Mouse (Mus musculus) olfactory bulb, adult 2 months (tissue): ENCODE measurements around the gene Tagap1. TPM values are rescaled to one million over a fixed set of nuclear protein-coding genes. Genes with fewer than 3 reads are reported as not detected.
"Not testable (repeated sequence)": the region's sequence is repeated elsewhere in the genome, so short reads cannot be mapped to it uniquely, and the experiment has no call there.

Experiments used
- H3K27ac ChIP-seq: fragments of 200-500 bp; 2 replicates; pipeline ENCODE4 v1.5.1; 2012; ENCODE audit warnings: low read depth, low read length; ENCODE audit not compliant: insufficient read depth
- H3K4me1 ChIP-seq: fragments of 200-500 bp; 2 replicates; pipeline ENCODE4 v1.6.1; 2012; ENCODE audit warnings: low read length; ENCODE audit not compliant: control insufficient read depth, insufficient read depth
- H3K4me3 ChIP-seq: fragments of 200-500 bp; 2 replicates; pipeline ENCODE4 v1.5.1; 2012; ENCODE audit warnings: mild to moderate bottlenecking, low read depth, low read length, moderate library complexity; ENCODE audit not compliant: insufficient read depth
- WGBS: fragments of 180-500 bp; shearing (Covaris S2); methylation state at CpG from one replicate; pipeline ENCODE4 v1.1.7; 2018; 5-methylcytosine and 5-hydroxymethylcytosine counted together
- polyA plus RNA-seq: library from polyadenylated mRNA; stranded (reverse); fragments of >200 nt; gene quantifications from 2 replicates; pipeline ENCODE4 v1.2.4, GENCODE M21; 2012; ENCODE audit warnings: low replicate concordance; ENCODE audit not compliant: missing spikeins, insufficient read depth, insufficient read length

Gene Tagap1
- not detected in 2 replicates for polyA plus RNA-seq

DNA sequence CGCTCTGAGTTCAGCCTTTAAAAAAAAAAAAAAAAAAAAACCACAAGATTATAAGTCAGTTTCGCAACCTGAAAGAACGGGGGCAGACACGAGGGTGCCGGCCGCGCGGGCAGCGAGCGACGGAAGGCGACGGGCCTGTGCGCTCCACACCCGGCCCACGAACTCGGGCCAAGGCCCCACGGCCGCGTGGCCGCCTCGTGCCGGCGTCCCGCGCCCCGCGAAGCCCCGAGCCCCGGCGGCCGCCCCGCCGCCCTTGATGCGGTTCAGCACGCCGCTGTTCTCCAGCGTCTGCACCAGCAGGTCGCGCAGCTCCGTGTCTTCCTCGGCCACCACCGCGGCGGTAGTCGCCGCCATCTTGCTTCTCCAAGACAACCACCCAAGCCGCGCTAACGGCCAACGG lies at the start of gene Tagap1:
TSS of gene Tagap1 (minus strand) at position 381 of the 400 bp plus-strand sequence.
- under 1% methylated on average over 42 of the region's 51 CpGs for WGBS
- H3K27ac ChIP-seq, H3K4me1 ChIP-seq: not testable (repeated sequence)
- peak within 1 kb of the TSS; percentile 58 for H3K4me3 ChIP-seq

GRCm38 (mm10) chr17:7009901-7010300 lies 48.9 kb upstream of the Tagap1 start:
- 74% methylated on average over 4 of the region's 9 CpGs for WGBS
- not testable (repeated sequence) for H3K4me1 ChIP-seq, H3K4me3 ChIP-seq, H3K27ac ChIP-seq

- not testable (repeated sequence) for H3K4me3 ChIP-seq, H3K27ac ChIP-seq, H3K4me1 ChIP-seq
- no CpG with 5 or more reads among the region's 7 CpGs for WGBS
Measured at GRCm38 (mm10) chr17:7009440-7009839, 48.5 kb upstream of the Tagap1 start.

DNA sequence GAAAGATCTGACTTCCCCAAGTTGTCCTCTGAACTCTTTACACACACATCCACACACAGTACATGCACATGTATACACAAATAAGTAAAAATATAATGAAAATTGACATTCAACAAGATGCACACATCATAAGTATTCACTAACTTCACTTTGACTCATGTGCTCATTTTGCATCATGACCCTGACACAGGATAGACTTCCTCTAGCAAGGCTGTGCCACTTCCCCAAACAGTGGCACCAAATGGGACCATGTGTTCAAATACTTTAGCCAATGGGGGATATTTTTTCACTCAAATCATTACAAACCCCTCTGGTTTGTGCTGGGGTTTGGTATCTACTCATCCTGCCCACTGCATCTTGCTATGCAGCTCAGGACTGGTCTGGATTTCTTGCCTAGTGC lies 47.9 kb upstream of the Tagap1 start:
- not testable (repeated sequence) for H3K27ac ChIP-seq, H3K4me3 ChIP-seq, H3K4me1 ChIP-seq

DNA sequence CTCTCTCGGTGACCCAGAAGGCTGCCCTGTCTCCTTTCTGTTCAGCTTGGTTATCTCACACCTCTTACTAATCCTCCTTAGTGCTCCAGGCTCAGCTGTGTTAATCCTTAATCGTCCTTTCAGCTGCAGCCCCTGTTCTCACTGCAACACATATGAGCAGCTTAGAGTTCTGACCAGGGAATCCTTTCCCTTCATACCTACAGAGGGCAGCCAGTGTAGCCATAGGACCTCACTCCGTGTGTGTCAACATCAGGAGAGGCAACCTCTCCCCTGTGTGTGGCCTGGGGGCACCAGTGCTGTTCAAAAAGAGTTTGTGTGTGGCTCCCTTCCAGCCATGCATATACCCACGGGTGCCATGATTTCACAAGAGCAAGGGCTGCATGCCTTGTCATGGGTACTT lies 44.7 kb upstream of the Tagap1 start:
- WGBS = 61% methylated on average over 3 of the region's 4 CpGs
- not testable (repeated sequence) for H3K4me3 ChIP-seq, H3K27ac ChIP-seq, H3K4me1 ChIP-seq

DNA sequence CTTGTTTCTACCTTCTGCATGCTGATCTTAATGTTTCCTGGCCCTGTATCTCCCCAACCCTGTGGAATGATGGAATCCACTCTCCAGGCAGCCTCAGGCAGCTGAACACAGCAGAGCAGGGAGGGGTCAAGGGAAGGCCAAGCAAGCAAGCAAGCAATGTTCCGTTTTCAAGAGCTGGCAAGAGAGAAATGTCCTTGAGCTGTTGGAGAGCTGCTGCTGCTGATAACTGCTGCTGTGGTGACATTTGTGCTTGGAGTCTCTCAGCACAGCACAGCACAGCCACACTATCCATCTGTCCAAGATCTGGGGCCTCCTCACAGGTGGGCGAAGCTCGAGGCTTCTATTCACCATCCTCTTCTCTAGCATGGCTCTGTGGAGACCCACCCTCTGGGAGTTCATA lies 42.4 kb upstream of the Tagap1 start:
- not testable (repeated sequence) for H3K4me1 ChIP-seq, H3K4me3 ChIP-seq, H3K27ac ChIP-seq
- WGBS = no CpG with 5 or more reads among the region's 3 CpGs

DNA sequence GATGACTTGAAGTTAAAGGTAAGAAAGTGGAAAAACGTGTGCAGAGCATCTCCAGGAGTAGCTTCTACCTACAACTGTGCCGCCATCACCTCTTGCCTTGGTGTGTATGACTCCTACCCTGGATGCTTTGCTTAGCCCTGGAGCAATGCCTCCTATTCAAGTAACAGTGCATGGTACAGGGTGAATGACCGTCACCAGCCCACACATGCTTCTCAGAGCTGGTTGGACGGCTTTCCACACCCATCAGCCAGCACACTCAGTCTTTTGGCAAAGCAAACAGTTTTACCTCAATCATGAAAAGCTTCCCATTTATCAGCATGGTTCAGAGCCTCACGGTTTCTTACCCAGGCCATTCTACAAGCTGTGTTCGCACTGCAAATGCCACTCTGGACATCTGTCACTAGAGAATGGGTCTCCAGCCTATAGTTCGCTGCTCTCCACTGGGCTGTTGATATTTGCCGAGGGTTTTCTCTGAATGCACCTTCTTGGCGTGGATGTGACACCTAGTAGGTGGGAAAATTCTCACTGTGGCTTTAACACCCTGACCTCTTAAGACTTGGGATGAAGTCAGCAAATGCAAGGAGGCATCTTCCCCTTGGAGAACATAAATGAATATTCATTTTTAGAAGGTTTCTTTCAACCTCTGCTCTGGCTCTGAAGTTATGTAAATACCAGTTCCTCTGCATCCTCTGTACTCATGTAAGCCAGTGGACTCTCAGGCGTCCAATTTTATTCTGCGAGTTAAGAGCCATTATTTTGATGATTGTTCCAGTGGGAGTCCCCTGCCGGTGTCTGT lies 41.0 kb upstream of the Tagap1 start:
- not testable (repeated sequence) for H3K27ac ChIP-seq, H3K4me1 ChIP-seq, H3K4me3 ChIP-seq
- WGBS = 79% methylated on average over 9 of the region's 12 CpGs

DNA sequence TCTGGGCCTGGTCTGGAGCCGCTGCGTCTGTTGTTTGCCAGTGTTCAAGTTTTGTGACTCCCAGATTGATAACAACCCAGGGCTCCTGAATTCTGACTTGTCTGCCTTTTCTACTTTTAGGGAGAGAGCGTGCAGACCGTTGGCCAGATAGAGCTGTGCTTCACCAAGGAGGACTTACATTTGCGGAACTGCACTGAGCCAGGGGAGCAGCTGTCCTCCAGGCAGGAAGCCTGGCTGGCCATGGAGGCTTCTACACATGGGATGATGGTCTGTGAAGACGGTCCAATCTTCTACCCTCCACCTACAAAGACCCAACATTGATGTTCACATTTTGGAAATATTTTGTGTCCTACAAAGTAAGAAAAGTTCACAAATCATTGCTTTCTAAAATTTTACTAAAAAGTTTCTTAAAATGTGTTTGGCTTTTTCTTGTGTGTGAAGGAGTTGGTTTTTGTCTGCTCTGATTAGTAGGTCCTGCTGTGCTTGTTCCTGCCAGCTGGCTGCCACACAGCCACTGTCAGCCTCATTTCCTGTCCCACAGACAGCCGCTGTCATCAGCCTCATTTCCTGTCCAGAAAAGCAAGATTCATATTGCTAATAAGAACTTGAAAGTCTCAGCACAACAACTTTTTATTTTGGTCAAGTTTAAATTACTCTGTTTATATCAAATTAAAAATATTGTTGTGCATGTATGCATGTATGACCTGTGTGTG lies 37.0 kb upstream of the Tagap1 start:
- not testable (repeated sequence) for H3K27ac ChIP-seq, H3K4me1 ChIP-seq, H3K4me3 ChIP-seq
- 75% methylated on average over 1 of the region's 7 CpGs for WGBS

DNA sequence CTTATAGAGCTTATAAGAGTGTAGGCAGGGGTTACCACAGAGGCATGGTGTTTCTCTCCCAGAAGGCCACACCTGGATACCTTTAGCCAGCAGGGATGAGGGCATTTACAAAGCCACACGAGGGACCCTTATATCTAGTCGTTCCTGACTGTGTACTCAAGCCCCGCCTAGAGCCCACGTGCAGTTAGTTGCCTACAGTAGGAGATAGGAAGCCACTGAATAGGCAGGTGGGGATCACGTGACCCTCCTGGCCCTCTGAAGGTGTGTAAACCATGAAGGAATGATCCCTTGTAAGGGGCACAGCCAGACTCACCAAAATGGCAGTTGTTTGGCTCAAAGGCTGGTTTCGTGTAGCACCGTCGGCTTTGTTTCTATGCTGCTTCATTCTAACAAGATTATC lies 35.9 kb upstream of the Tagap1 start:
- H3K4me1 ChIP-seq, H3K27ac ChIP-seq, H3K4me3 ChIP-seq: not testable (repeated sequence)
- 92% methylated on average over 8 of the region's 8 CpGs for WGBS

DNA sequence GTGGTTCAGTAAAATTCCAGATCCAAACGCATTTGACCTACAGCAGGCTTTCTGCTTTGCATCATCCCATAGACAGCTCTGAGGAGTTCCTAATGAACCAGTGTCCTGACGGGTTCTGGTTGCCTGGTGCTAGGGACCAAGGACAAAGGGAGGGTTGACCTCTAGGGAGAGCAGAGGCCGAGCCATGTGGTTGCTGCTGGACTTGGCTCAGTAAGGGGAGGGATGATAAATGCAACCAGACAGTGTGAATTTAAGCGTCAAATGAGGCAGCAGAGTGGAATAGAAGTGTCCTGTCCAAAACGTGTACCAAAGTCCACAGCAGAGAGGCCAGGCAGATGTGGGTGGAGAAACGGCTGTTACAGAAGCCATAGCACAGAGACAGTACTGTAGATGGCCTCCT lies 34.5 kb upstream of the Tagap1 start:
- no CpG with 5 or more reads among the region's 6 CpGs for WGBS
- H3K4me3 ChIP-seq, H3K4me1 ChIP-seq, H3K27ac ChIP-seq: not testable (repeated sequence)

DNA sequence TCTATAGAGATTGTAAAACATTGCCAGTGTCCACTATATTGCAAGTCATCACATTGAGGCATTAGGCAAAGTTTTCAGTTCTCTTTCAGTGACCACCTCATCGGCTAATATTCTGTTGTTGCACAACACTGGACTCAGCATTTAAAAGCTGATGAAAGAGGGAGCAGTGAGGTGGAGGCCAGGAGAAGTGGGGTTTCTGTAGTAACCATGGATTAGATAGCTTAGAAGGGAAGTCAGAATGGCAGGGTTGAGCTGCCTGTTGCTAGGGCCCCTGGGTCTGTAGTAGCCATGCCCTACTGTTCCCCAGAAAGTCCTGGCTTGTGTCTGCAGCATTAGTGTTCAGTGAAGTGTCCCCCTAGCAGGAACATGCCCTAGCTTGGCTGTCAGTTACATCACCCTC lies 25.2 kb upstream of the Tagap1 start:
- H3K27ac ChIP-seq, H3K4me3 ChIP-seq, H3K4me1 ChIP-seq: not testable (repeated sequence)
- 89% methylated on average over 1 of the region's 1 CpGs for WGBS

- 97% methylated on average over 5 of the region's 8 CpGs for WGBS
- not testable (repeated sequence) for H3K4me1 ChIP-seq, H3K27ac ChIP-seq, H3K4me3 ChIP-seq
Measured at GRCm38 (mm10) chr17:6980144-6980543, 19.2 kb upstream of the Tagap1 start.

DNA sequence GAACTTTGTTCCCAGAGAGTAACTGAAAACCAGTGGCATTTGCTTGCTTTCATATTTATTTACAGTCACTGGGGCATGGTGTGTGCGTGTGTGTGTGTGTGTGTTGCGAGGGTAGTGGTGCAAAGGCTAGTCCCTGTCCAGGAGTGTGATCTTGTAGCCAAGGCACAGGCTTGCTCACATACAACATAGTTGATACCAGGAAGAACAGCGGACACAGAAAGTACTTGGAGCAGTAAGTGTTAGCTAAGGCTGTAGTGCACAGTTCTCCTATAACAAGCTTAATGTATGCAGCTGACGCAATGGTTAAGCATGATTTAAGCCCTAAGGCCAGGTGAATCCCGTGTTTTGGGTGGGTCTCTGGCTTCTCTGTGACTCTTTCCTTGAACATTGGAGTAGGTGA lies 18.4 kb upstream of the Tagap1 start:
- peak overlapping the region; percentile 26 for H3K4me3 ChIP-seq
- not testable (repeated sequence) for H3K4me1 ChIP-seq, H3K27ac ChIP-seq
- 18% methylated on average over 5 of the region's 5 CpGs for WGBS

DNA sequence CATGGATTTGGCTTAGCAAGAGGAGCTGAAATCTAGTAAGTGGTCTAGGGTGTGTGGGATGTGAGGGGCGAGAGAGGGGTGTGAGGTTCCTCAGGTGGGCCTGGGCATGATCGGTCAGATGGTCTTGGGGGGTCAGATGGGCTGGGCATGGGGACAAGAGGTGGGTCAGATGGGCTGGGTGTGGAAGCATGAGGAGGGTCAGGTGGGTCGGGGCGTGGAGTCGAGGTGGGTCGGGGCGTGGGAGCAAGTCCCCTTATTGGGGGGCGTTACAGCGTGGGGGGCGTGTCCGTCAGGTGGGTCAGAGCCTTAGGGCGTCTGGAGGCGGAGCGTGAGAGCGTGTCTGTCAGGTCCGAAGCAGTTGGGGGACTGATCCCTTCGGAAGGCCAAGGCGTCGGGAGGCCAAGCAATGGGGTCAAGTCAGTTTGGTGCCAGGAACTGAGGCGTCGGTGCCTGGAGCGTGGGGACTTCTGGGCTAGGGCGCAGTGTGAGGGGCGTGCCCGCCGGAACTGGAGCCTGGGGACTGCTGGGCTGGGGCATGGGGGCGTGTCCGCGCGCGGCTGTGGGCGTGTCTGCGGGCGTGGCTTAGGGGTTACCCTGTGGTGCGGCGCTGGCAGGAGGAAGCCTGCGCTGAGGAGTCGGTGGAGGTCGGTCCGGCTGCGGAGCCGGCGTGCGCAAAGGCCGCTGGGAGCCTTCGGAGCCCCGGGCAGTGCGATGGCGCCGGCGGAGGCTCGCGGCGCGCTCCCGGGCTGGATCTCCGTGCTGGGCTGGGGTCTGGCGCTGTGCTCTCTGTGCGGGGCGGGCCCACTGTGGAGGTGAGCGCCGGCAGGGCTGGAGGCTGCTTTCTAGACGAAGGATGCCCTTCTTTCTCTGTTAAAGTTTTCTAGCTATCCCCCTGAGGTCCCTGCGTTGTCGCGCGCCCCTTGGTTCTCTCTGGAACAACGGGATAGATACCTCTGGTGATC lies 17.6 kb upstream of the Tagap1 start, which contains the start of gene Gm49721:
TSS of gene Gm49721 (plus strand) at position 618 of the 962 bp plus-strand sequence.
- WGBS = 4% methylated on average over 58 of the region's 68 CpGs
- not testable (repeated sequence) for H3K4me1 ChIP-seq, H3K27ac ChIP-seq
- H3K4me3 ChIP-seq = peak within 1 kb of the TSS; percentile 60
